Mouse (Mus musculus): ENCODE measurements around the gene Rnasel. TPM values are rescaled to one million over a fixed set of nuclear protein-coding genes. Genes with fewer than 3 reads are reported as not detected.
A peak's percentile ranks its signal among the peaks of the same experiment; 100 is the strongest.

The Rnasel gene
- 1.7 and 1.8 TPM in 2 replicates for polyA plus RNA-seq (2012; rRNA removed)

- Histone ChIP-seq H3K4me3 (ENCODE audit: control insufficient read depth, low read depth, low read length) (peak within 1 kb of the TSS; percentile 68), H3K27ac (ENCODE audit: control insufficient read depth, insufficient read depth, low read depth, low read length) (peak within 1 kb of the TSS; percentile 71), H3K27me3 (ENCODE audit: control insufficient read depth, insufficient read depth, low read length) (no peaks in the 10 kb centered on the region), H3K36me3 (ENCODE audit: control insufficient read depth, insufficient read depth, low read length) (no peaks in the 10 kb centered on the region), H3K4me1 (ENCODE audit: control insufficient read depth, insufficient read depth, low read length) (peaks cover 2% of the 10 kb centered on the region)
- peak; percentile 39; the same call in 1 of the 2 replicates for TF ChIP-seq CTCF (IDR thresholded peaks at IDR 0.05; ENCODE audit: control insufficient read depth, insufficient read depth, insufficient replicate concordance, low read depth, low read length)
- no peak for TF ChIP-seq POLR2A (IDR thresholded peaks at IDR 0.05; ENCODE audit: control insufficient read depth, low read depth, low read length)
Measured at GRCm38 (mm10) chr1:153749211-153749801, at the start of gene Rnasel. Gene Rnasel, plus strand, starts transcription at chr1:153749426.

- 0 out of 2 replicates have a peak, but pooled peaks cover 2% of the 10 kb centered on the region for H3K4me1 ChIP-seq (ENCODE audit: control insufficient read depth, insufficient read depth, low read length)
- H3K27me3 ChIP-seq (ENCODE audit: control insufficient read depth, insufficient read depth, low read length), result no peaks in the 10 kb centered on the region
- no peak overlapping the region for H3K27ac ChIP-seq (ENCODE audit: control insufficient read depth, insufficient read depth, low read depth, low read length)
- TF ChIP-seq POLR2A (IDR thresholded peaks at IDR 0.05; ENCODE audit: control insufficient read depth, low read depth, low read length) (no peak), CTCF (IDR thresholded peaks at IDR 0.05; ENCODE audit: control insufficient read depth, insufficient read depth, insufficient replicate concordance, low read depth, low read length) (no peak)
- H3K4me3 ChIP-seq (ENCODE audit: control insufficient read depth, low read depth, low read length), result no peak overlapping the region
- no peaks in the 10 kb centered on the region for H3K36me3 ChIP-seq (ENCODE audit: control insufficient read depth, insufficient read depth, low read length)
Measured at GRCm38 (mm10) chr1:153700448-153701063, 48.7 kb upstream of the Rnasel start.

GRCm38 (mm10) chr1:153701461-153701860 lies 47.8 kb upstream of the Rnasel start:
- Histone ChIP-seq H3K27ac (ENCODE audit: control insufficient read depth, insufficient read depth, low read depth, low read length) (no peak overlapping the region), H3K4me3 (ENCODE audit: control insufficient read depth, low read depth, low read length) (no peak overlapping the region), H3K4me1 (ENCODE audit: control insufficient read depth, insufficient read depth, low read length) (0 out of 2 replicates have a peak, but pooled peaks cover 2% of the 10 kb centered on the region), H3K27me3 (ENCODE audit: control insufficient read depth, insufficient read depth, low read length) (no peaks in the 10 kb centered on the region), H3K36me3 (ENCODE audit: control insufficient read depth, insufficient read depth, low read length) (no peaks in the 10 kb centered on the region)
- TF ChIP-seq CTCF (IDR thresholded peaks at IDR 0.05; ENCODE audit: control insufficient read depth, insufficient read depth, insufficient replicate concordance, low read depth, low read length) (no peak), POLR2A (IDR thresholded peaks at IDR 0.05; ENCODE audit: control insufficient read depth, low read depth, low read length) (no peak)

GRCm38 (mm10) chr1:153702166-153702852 lies 46.9 kb upstream of the Rnasel start:
- Histone ChIP-seq H3K4me3 (ENCODE audit: control insufficient read depth, low read depth, low read length) (no peak overlapping the region), H3K4me1 (ENCODE audit: control insufficient read depth, insufficient read depth, low read length) (0 out of 2 replicates have a peak, but pooled peaks cover 2% of the 10 kb centered on the region), H3K36me3 (ENCODE audit: control insufficient read depth, insufficient read depth, low read length) (no peaks in the 10 kb centered on the region), H3K27me3 (ENCODE audit: control insufficient read depth, insufficient read depth, low read length) (no peaks in the 10 kb centered on the region), H3K27ac (ENCODE audit: control insufficient read depth, insufficient read depth, low read depth, low read length) (no peak overlapping the region)
- no peak for TF ChIP-seq CTCF (IDR thresholded peaks at IDR 0.05; ENCODE audit: control insufficient read depth, insufficient read depth, insufficient replicate concordance, low read depth, low read length)
- no peak for TF ChIP-seq POLR2A (IDR thresholded peaks at IDR 0.05; ENCODE audit: control insufficient read depth, low read depth, low read length)

- no peak overlapping the region for H3K4me3 ChIP-seq (ENCODE audit: control insufficient read depth, low read depth, low read length)
- TF ChIP-seq CTCF (IDR thresholded peaks at IDR 0.05; ENCODE audit: control insufficient read depth, insufficient read depth, insufficient replicate concordance, low read depth, low read length) (no peak), POLR2A (IDR thresholded peaks at IDR 0.05; ENCODE audit: control insufficient read depth, low read depth, low read length) (no peak)
- no peaks in the 10 kb centered on the region for H3K27me3 ChIP-seq (ENCODE audit: control insufficient read depth, insufficient read depth, low read length)
- no peak overlapping the region for H3K27ac ChIP-seq (ENCODE audit: control insufficient read depth, insufficient read depth, low read depth, low read length)
- no peaks in the 10 kb centered on the region for H3K36me3 ChIP-seq (ENCODE audit: control insufficient read depth, insufficient read depth, low read length)
- no peaks in the 10 kb centered on the region for H3K4me1 ChIP-seq (ENCODE audit: control insufficient read depth, insufficient read depth, low read length)
Measured at GRCm38 (mm10) chr1:153702853-153703410, 46.3 kb upstream of the Rnasel start.

- no peaks in the 10 kb centered on the region for H3K4me1 ChIP-seq (ENCODE audit: control insufficient read depth, insufficient read depth, low read length)
- H3K27me3 ChIP-seq (ENCODE audit: control insufficient read depth, insufficient read depth, low read length), result no peaks in the 10 kb centered on the region
- H3K4me3 ChIP-seq (ENCODE audit: control insufficient read depth, low read depth, low read length), result no peak overlapping the region
- TF ChIP-seq POLR2A (IDR thresholded peaks at IDR 0.05; ENCODE audit: control insufficient read depth, low read depth, low read length) (no peak), CTCF (IDR thresholded peaks at IDR 0.05; ENCODE audit: control insufficient read depth, insufficient read depth, insufficient replicate concordance, low read depth, low read length) (no peak)
- H3K27ac ChIP-seq (ENCODE audit: control insufficient read depth, insufficient read depth, low read depth, low read length), result no peak overlapping the region
- no peaks in the 10 kb centered on the region for H3K36me3 ChIP-seq (ENCODE audit: control insufficient read depth, insufficient read depth, low read length)
Measured at GRCm38 (mm10) chr1:153703445-153703991, 45.7 kb upstream of the Rnasel start.

GRCm38 (mm10) chr1:153704174-153704573 lies 45.1 kb upstream of the Rnasel start:
- Histone ChIP-seq H3K4me1 (ENCODE audit: control insufficient read depth, insufficient read depth, low read length) (no peaks in the 10 kb centered on the region), H3K27me3 (ENCODE audit: control insufficient read depth, insufficient read depth, low read length) (no peaks in the 10 kb centered on the region), H3K36me3 (ENCODE audit: control insufficient read depth, insufficient read depth, low read length) (no peaks in the 10 kb centered on the region), H3K4me3 (ENCODE audit: control insufficient read depth, low read depth, low read length) (no peak overlapping the region), H3K27ac (ENCODE audit: control insufficient read depth, insufficient read depth, low read depth, low read length) (no peak overlapping the region)
- TF ChIP-seq CTCF (IDR thresholded peaks at IDR 0.05; ENCODE audit: control insufficient read depth, insufficient read depth, insufficient replicate concordance, low read depth, low read length), result no peak
- TF ChIP-seq POLR2A (IDR thresholded peaks at IDR 0.05; ENCODE audit: control insufficient read depth, low read depth, low read length), result no peak

Data from testis, adult 2 months (tissue).